Mouse (Mus musculus): ENCODE results near the gene Poln. TPM values are rescaled to one million over a fixed set of nuclear protein-coding genes. Genes with fewer than 3 reads are reported as not detected.

Poln gene
- total and polyA plus RNA-seq, 3 experiments = 4.3 to 7.0 (median 7.0) TPM

GRCm38 (mm10) chr5:34105681-34106080, 63.6 kb downstream of the Poln start:
- Histone ChIP-seq H3K27me3 (ENCODE audit: control insufficient read depth, insufficient read depth, low read length) (no peaks in the 10 kb centered on the region), H3K27ac (no peak overlapping the region), H3K4me1 (ENCODE audit: control insufficient read depth, insufficient read depth, low read length) (peaks cover 3% of the 10 kb centered on the region), H3K9ac (ENCODE audit: low read depth, low read length) (no peak overlapping the region), H3K79me2 (replicated peaks; ENCODE audit: control insufficient read depth, insufficient read depth, low read length) (no peaks in the 10 kb centered on the region), H3K4me3 (no peak overlapping the region), H3K36me3 (ENCODE audit: control insufficient read depth, insufficient read depth, low read length) (no peaks in the 10 kb centered on the region; the same call in 1 of the 2 replicates)
- intact Hi-C loops (cut with DNase I) = no loop called here
- TF ChIP-seq EP300 (IDR thresholded peaks at IDR 0.05; ENCODE audit: insufficient read depth, low read depth, low read length) (no peak), POLR2A (IDR thresholded peaks at IDR 0.05; ENCODE audit: insufficient read depth, low read depth, low read length) (no peak), CTCF (IDR thresholded peaks at IDR 0.05) (no peak)
- 29% methylated on average over 1 of the region's 1 CpGs for WGBS
- peak in 1 of 2 experiments; percentile 44 for DNase-seq

- H3K27me3 ChIP-seq (ENCODE audit: control insufficient read depth, insufficient read depth, low read length) = no peaks in the 10 kb centered on the region
- H3K36me3 ChIP-seq (ENCODE audit: control insufficient read depth, insufficient read depth, low read length) = no peaks in the 10 kb centered on the region
- no peak overlapping the region for H3K9ac ChIP-seq (ENCODE audit: low read depth, low read length)
- no peaks in the 10 kb centered on the region for H3K4me1 ChIP-seq (ENCODE audit: control insufficient read depth, insufficient read depth, low read length)
- TF ChIP-seq CTCF (IDR thresholded peaks at IDR 0.05) (peak; percentile 83), POLR2A (IDR thresholded peaks at IDR 0.05; ENCODE audit: insufficient read depth, low read depth, low read length) (no peak), EP300 (IDR thresholded peaks at IDR 0.05; ENCODE audit: insufficient read depth, low read depth, low read length) (no peak)
- intact Hi-C loops (cut with DNase I) = loop anchor here (1.0 to 10.0 kb wide), 4 partner anchors 95 to 547 kb away; no protein-coding TSS in a partner anchor
- no peak overlapping the region for H3K4me3 ChIP-seq
- no peak overlapping the region for H3K27ac ChIP-seq
- peak in 1 of 2 experiments; percentile 8 for DNase-seq
- H3K79me2 ChIP-seq (replicated peaks; ENCODE audit: control insufficient read depth, insufficient read depth, low read length) = no peaks in the 10 kb centered on the region
- WGBS = 14% methylated on average over 1 of the region's 1 CpGs
Measured at GRCm38 (mm10) chr5:34097333-34097732, 71.9 kb downstream of the Poln start.

- Histone ChIP-seq H3K36me3 (ENCODE audit: control insufficient read depth, insufficient read depth, low read length) (no peaks in the 10 kb centered on the region), H3K4me3 (no peak overlapping the region), H3K27ac (no peak overlapping the region), H3K4me1 (ENCODE audit: control insufficient read depth, insufficient read depth, low read length) (no peaks in the 10 kb centered on the region), H3K79me2 (replicated peaks; ENCODE audit: control insufficient read depth, insufficient read depth, low read length) (no peaks in the 10 kb centered on the region), H3K9ac (ENCODE audit: low read depth, low read length) (no peak overlapping the region), H3K27me3 (ENCODE audit: control insufficient read depth, insufficient read depth, low read length) (no peaks in the 10 kb centered on the region)
- TF ChIP-seq POLR2A (IDR thresholded peaks at IDR 0.05; ENCODE audit: insufficient read depth, low read depth, low read length) = no peak
- no peak for TF ChIP-seq CTCF (IDR thresholded peaks at IDR 0.05)
- TF ChIP-seq EP300 (IDR thresholded peaks at IDR 0.05; ENCODE audit: insufficient read depth, low read depth, low read length) = no peak
- 76% methylated on average over 2 of the region's 2 CpGs for WGBS
- no peak for DNase-seq
- intact Hi-C loops (cut with DNase I) = loop anchor here (10.0 kb wide), 1 partner anchor 552 kb away; no protein-coding TSS in a partner anchor
Measured at GRCm38 (mm10) chr5:34093021-34093420, 76.2 kb downstream of the Poln start.

GRCm38 (mm10) chr5:34032520-34032919, 136.7 kb downstream of the Poln start:
- no peak overlapping the region for H3K27ac ChIP-seq
- intact Hi-C loops (cut with DNase I) = no loop called here
- no peaks in the 10 kb centered on the region for H3K36me3 ChIP-seq (ENCODE audit: control insufficient read depth, insufficient read depth, low read length)
- H3K79me2 ChIP-seq (replicated peaks; ENCODE audit: control insufficient read depth, insufficient read depth, low read length) = no peaks in the 10 kb centered on the region
- no peak overlapping the region for H3K9ac ChIP-seq (ENCODE audit: low read depth, low read length)
- no peak overlapping the region for H3K4me3 ChIP-seq
- H3K4me1 ChIP-seq (ENCODE audit: control insufficient read depth, insufficient read depth, low read length) = peaks cover 2% of the 10 kb centered on the region; the same call in 1 of the 2 replicates
- 43% methylated on average over 3 of the region's 3 CpGs for WGBS
- TF ChIP-seq POLR2A (IDR thresholded peaks at IDR 0.05; ENCODE audit: insufficient read depth, low read depth, low read length) (no peak), CTCF (IDR thresholded peaks at IDR 0.05) (no peak), EP300 (IDR thresholded peaks at IDR 0.05; ENCODE audit: insufficient read depth, low read depth, low read length) (no peak)
- no peak for DNase-seq
- H3K27me3 ChIP-seq (ENCODE audit: control insufficient read depth, insufficient read depth, low read length) = no peaks in the 10 kb centered on the region

GRCm38 (mm10) chr5:34031022-34031421, 138.2 kb downstream of the Poln start:
- no peak for TF ChIP-seq CTCF (IDR thresholded peaks at IDR 0.05)
- no peak for TF ChIP-seq POLR2A (IDR thresholded peaks at IDR 0.05; ENCODE audit: insufficient read depth, low read depth, low read length)
- no peak for TF ChIP-seq EP300 (IDR thresholded peaks at IDR 0.05; ENCODE audit: insufficient read depth, low read depth, low read length)
- no peak for DNase-seq
- intact Hi-C loops (cut with DNase I) = no loop called here

GRCm38 (mm10) chr5:34030101-34030500, 139.1 kb downstream of the Poln start:
- H3K27me3 ChIP-seq (ENCODE audit: control insufficient read depth, insufficient read depth, low read length) = no peaks in the 10 kb centered on the region
- no peak overlapping the region for H3K4me3 ChIP-seq
- no peak overlapping the region for H3K9ac ChIP-seq (ENCODE audit: low read depth, low read length)
- WGBS = 74% methylated on average over 4 of the region's 4 CpGs
- intact Hi-C loops (cut with DNase I) = no loop called here
- DNase-seq = no peak
- peaks cover 2% of the 10 kb centered on the region; the same call in 1 of the 2 replicates for H3K4me1 ChIP-seq (ENCODE audit: control insufficient read depth, insufficient read depth, low read length)
- H3K79me2 ChIP-seq (replicated peaks; ENCODE audit: control insufficient read depth, insufficient read depth, low read length) = no peaks in the 10 kb centered on the region
- H3K27ac ChIP-seq = no peak overlapping the region
- no peak for TF ChIP-seq POLR2A (IDR thresholded peaks at IDR 0.05; ENCODE audit: insufficient read depth, low read depth, low read length)
- H3K36me3 ChIP-seq (ENCODE audit: control insufficient read depth, insufficient read depth, low read length) = no peaks in the 10 kb centered on the region

More at GRCm38 (mm10) chr5:34031022-34031421, 138.2 kb downstream of the Poln start:
- Histone ChIP-seq H3K4me3 (no peak overlapping the region), H3K36me3 (ENCODE audit: control insufficient read depth, insufficient read depth, low read length) (no peaks in the 10 kb centered on the region), H3K27ac (no peak overlapping the region), H3K79me2 (replicated peaks; ENCODE audit: control insufficient read depth, insufficient read depth, low read length) (no peaks in the 10 kb centered on the region), H3K27me3 (ENCODE audit: control insufficient read depth, insufficient read depth, low read length) (no peaks in the 10 kb centered on the region), H3K4me1 (ENCODE audit: control insufficient read depth, insufficient read depth, low read length) (peaks cover 2% of the 10 kb centered on the region; the same call in 1 of the 2 replicates), H3K9ac (ENCODE audit: low read depth, low read length) (no peak overlapping the region)
- WGBS = 35% methylated on average over 6 of the region's 6 CpGs
